Mouse (Mus musculus) spleen, postnatal 4 days (tissue): Measurements from ENCODE around the gene Sez6l.

Source experiments
- DNase-seq, 2 experiments: peaks; one replicate each; pipeline ENCODE4 v3.0.0; 2022; ENCODE audit warnings: low spot score in 2 of 2

Gene Sez6l

DNA sequence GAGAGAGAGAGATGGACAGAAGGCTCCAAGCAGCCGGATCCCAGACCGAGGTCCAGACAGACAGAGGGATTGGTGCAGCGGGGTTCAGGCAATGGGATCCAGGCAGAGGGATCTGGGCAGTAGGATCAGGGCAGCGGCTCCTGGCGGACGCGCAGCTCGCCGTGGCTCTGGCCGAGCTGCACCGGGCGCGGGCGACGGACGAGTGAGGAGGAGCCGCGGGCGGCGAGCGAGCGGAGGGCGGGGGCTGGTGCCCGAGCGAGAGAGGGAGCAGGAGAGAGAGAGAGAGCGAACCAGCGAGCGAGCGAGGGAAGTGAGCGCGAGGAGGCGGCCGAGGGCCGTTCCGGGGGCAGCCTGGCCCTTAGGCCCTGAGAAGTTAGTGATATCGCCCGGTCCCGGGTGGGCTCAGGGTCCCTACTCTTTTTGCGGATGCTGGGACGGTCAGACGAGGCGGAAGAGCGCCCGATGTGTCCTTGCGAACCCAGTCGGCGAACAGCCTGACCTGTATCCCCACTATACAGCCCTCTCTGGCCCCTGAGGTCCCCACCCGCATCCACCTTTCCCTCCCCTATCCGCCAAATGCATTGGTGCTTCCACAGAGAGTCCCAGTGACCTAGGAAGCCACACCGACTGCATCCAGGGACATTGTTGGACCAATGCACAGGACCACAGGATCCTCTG lies at the start of gene Sez6l:
TSS of gene Sez6l (minus strand) at position 193 of the 678 bp plus-strand sequence.
- DNase-seq: no peak

DNA sequence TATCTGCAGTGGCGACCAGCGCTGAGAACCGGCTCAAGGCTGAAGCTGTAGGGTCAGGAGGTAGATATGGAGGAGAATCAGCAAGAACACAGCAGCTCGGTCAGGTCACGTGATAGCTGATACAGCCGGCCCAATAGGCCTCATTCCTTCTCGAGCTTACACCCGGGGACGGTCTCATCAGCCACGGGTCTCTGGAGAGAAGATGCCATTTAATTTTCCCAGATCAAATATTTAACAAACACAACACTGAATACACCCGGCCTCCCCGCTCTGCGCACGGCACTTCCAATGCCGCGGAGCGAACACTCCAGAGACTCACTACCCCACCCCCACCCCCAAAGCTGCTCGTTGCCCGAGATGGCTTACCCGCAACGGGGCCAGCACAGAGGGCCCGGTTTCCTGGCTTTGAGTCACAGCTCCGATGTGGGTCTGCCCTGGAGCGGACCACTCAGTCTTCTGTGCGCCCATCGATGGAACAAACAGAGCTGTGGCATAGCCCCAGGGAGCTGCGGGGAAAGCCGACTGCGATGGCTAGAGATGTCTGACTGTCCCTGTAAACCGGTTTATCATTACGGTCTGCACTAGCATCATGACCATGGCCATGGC lies 48.7 kb upstream of the Sez6l start:
- DNase-seq: no peak

DNA sequence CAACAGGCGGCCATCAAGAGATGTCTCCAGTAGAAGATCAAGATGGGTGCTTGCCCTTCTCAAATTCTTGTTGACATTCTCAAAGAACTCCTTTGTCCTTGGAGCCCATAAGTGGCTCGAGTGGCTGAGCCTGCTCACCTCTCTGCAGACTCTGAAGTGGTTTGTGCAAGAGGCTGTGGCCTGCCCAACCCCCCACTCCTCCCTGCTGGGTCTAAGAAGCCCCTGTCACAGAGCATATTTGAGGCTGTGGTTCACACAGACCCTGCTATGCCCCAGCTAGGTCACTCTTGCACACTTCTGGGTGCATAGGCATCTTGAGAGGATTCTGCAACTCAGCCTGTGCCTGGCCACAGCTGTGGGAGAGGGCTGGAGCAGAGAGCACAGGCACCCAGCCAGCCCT lies 46.0 kb upstream of the Sez6l start:
- no peak for DNase-seq

DNA sequence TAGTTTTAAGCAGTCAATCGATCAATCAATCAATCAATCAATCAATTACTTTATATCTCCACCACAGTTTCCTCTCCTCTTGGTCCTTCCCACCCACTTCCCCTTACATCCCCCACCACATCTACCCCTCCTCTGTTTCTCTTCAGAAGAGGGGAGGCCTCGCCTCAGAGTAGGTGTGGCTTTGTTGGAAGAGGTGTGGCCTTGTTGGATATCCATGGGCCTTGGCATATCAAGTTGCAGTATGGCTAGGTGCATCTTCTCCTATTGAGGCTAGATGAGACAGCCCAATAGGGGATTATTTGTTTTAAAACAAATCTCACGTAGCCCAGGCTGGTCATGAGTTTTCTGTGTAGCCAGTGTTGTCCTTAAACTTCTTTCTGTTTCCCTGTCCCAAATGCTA lies 43.3 kb upstream of the Sez6l start:
- no peak for DNase-seq

DNA sequence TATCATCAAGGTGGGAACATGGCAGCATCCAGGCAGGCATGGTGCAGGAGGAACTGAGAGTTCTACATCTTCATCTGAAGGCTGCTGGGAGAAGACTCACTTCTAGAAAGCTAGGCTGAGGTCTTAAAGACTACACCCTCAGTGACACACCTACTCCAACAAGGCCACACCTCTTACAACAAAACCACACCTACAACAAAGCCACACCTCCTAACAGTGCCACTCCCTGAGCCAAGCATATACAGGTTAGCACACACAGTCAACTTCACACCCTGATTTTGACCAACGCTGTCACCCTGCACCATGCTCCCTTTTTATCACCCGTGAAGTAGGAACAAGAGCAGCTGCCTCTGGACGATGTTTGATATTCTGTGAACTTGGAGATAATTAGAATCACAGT lies 42.4 kb upstream of the Sez6l start:
- no peak for DNase-seq

DNA sequence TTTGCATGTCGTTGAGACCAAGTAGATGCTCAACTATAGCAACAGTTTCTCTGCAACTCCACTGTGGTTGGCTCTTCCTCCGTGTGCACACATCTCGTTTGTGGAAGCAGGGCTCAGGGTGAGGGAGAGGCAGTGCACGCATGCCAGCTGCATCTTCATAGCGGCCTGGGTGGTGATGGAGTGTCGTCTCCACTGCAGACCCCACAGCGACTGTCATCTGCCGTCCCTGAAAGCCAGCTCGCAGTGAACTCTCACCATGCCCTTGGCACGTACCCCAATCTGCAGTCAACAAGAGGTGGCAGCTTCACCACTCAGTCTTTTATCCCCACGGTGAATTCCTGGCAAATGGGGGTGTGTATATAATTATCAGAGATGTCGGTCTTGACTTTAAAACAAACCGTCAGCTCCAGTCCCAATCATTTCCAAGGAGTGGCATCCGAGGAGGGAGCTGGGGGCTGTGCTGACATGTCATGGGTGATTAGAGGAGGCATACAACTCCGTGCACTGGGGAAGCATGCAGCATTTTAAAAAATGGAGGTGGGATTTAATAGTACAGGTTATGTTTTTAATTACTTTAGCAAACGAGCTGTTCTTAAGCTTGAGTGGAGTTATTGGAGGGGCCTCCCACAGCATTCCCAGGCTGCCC lies 40.7 kb upstream of the Sez6l start:
- no peak for DNase-seq

DNA sequence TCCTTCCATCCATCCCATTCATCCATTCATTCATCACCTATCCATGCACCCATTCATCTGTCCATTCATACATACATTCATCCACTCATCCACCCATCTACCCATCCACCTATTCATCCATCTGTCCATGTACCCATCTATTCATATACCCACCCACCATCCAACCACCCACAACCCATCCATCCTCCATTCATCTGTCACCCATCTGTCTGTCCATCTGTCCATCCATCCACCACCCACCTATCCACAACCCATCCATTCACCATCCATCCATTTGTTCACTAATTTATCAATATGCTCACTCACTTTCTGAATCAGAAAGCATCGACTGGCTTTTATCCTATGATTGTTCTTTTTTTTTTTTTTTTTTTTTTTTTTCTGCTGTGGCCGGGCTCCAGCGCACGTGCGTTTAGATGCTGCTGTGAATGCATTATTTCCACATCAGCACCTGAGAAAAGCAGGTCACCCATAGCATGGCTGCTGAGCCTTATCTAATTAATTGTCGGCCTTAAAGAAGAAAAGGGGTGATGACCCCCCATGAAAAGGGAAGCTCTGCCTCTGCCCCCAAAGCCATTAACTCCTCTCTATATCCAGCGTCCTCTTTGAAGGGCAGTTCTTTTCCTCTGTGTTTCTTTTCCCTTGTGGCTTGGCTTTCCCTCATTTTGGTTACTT lies 39.1 kb upstream of the Sez6l start:
- no peak for DNase-seq

DNA sequence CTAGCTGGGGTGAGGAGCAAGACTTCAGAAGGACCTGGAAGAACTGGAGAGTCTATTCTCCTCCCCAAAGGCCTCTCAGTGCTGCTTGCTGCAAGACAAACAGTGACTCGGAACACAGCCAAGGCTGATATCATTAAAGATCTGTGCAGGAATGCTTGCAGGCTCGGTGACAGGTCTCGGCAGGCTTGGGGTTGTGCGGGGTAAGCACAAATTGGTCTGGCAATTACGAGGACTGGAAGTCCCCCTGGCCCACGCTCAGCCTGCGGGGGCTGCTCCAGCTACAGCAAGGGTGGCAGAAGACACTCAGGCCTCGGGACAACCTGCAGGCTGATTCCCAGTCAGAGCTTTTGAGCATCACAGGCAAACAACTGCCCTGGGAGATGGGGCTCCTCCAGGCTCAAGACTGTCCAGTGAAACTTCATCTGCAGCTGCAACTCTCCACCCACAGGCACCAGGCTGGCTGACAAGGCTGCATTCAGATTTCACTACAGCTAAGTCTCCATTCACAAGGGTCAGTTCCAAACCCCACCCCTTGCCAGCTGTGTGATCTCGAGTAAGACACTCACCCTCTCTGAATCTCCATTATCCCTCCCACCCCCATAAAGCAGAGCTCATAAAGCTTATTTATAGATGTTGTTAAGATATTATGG lies 31.0 kb upstream of the Sez6l start:
- DNase-seq: no peak

DNA sequence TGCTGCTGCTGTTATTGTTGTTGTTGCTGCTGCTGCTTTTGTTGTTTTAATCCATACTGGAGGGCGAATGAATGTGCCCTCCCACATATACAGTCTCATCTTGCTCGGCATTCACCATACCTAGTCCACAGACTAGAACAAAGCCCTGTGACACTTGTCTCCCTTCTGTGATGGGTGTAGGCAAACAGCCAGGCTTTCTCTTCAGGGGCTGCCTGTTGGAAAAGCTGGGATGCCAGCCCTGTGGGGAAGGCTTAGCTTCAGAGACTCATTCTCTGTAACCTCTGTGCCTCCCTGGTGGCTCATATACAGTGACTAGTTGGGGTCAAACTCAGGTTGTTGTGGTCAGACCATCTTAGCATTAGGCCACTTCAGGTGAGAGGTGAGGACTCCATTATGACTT lies 30.1 kb upstream of the Sez6l start:
- no peak for DNase-seq

DNA sequence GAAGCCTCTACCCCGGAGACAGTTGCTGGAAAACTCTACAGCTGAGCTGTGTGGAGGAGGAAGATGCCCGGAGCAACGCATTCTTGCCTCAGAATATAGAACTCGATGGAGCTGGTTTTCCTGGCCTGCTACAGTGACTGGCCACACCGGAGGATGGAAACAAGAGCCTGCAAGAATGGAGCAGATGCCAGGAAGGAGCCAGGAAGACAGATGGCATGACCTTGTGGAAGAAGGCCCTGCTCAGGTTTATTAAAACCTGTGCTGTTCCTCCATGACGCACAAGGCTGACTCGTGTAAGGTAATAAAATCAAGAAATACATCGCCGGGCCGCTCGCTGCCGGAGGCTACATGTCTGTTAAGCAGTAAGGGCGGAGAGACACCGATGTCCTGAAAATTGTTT lies 28.4 kb upstream of the Sez6l start:
- no peak for DNase-seq

DNA sequence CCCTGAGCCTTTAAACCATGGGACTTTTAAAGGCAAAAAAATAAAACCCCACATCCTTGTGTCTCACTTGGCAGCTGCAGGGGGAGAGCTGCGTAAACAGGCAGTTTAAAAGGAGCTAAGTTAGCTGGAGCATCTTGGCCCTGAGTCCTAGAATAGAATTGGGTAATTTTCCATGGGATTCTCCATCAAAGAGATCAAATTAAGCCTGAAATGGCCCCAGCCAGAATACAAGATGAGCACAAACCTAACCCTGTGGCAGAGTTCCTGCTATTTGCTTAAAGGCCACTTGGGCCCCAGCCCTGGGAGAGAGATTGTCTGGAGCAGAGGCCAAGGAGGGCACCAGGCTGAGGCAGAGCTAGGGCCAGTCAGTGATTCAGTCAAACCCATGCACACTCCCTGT lies 27.3 kb upstream of the Sez6l start:
- DNase-seq: no peak

DNA sequence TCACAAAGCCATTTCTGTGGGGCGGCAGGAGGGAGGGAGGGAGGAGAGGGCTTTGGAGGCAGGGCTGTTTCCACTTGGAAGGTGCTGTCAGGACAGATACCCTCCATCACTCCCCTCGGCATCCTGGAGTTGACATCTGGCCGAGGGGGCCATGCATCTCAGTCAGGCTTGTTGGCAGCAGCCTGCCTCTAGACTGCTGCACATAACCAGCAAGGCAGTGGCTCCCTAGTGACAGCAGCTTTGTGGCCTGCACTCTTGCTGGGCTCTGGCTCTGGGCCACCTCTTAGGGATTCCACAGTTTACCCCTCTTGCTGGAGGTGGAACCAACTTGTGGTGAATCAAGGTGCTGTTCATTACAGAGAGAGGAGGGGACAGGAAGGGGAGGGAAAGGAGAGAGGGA lies 26.6 kb upstream of the Sez6l start:
- no peak for DNase-seq

DNA sequence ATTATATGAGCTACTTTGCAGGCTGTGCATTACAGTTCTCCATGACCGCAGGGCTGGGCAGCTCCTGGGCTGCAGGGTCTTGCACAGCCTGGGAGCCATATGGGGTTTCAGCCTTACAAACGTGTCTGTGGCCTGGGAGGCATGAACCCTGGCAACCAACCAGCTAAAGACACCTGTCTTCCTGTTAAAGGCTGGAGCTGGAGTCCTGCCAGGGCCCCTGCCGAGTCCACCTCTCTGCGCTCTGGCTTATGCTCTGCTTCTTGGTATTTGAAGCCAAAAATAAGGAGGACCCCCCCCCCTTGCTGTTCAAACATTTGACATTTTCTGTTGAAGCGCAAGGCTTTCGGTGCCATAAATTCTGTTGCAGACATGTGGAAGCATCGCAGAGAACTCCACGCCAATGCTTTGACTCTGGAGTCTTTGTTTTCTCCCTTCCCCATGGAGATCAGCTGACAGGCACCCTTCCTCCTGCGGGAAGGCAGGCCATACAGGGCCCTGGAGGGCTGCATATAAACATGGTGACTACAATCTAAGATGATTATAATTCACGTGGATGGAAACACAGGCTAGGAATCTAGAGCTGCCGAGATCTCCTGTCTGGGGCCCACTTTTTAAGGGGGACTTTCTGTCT lies 23.4 kb upstream of the Sez6l start:
- no peak for DNase-seq

DNA sequence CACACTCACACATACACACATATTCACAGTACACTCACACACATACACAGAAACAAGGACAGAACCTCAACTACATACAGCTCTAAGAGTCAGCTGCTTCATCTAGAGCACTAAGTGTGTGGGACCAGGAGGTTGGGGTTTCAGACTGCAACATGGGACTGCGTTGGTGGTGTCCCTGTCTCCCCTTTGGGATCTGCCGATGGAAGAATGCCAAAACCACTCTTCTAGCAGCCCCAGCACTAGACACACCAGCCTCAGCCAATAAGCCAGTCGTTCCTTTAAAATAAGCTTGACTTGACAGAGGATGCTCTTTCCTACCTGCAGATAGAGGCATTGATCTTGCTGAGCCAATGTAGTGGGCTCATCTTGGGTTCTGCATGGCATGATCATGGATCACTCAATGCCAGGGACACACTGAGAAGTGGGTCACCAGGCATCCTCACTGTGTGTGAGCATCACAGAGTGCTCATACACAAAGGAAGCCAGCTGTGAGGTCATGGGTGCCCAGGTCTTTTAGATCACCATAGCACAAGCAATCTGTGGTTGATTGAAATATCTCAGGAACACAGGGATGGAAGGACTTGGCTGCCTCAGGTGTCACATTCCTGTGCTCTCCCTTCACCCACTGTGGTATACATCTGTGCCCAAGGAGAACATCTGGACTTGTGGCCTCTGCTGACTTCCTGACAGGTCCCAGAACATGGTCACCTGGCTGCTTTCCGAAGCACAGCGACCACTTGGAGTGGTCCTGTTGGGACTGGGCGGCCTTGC lies 22.7 kb upstream of the Sez6l start:
- DNase-seq: no peak

DNA sequence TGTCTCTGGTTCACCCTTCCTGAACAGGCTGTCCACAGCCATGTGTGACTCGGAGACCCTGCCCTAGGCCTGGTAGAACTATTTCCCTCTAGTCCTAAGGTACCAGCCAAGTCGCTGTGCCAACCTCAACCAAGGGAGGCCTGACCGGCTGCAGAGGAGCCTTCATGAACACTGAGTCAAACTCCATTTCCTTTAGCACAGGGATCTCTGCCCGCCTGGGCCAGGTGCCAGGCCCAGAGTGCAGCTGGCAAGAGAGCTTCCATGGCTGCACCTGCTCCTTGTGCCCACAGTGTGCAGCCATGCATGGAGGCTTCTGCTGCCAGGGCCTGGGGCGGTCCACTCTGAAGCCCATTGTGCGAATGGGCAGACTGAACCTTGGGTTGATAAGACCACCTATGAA lies 20.9 kb upstream of the Sez6l start:
- DNase-seq: no peak

DNA sequence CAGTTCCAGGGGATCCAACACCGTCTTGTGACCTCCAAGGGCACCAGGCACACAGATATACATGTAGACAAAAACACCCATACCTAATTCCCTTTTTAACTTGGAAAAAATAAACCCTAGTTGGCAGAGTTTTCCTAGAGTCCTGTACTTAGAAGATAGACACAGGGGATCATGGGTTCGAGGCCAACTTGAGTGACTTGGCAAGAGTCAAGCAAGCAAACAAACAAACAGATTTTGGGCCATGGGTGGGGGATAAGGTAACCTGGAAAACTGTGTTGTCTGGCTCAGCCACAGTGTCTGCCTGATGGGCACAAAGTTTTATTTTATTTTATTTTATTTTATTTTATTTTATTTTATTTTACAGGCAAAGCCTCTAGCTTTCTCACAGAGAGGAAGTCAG lies 20.3 kb upstream of the Sez6l start:
- no peak for DNase-seq

DNA sequence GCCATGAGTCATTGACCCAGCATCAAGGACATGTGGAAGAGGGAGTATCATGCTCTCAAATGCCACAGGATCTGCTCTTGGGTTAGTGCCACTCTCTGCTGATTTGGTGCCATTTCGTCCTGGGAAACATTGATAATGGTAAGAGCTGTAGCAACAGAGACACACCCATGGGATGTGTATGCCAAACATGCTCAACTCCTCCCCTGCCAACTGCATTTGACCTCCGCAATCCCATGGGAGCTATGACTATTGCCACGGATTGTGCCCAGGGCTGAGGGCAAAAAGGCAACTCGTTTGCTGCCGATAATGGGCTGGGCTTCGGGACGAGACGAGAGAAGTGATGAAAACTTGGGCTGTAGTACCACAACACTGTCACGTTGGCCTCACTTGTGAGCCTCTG lies 19.7 kb upstream of the Sez6l start:
- DNase-seq: no peak

DNA sequence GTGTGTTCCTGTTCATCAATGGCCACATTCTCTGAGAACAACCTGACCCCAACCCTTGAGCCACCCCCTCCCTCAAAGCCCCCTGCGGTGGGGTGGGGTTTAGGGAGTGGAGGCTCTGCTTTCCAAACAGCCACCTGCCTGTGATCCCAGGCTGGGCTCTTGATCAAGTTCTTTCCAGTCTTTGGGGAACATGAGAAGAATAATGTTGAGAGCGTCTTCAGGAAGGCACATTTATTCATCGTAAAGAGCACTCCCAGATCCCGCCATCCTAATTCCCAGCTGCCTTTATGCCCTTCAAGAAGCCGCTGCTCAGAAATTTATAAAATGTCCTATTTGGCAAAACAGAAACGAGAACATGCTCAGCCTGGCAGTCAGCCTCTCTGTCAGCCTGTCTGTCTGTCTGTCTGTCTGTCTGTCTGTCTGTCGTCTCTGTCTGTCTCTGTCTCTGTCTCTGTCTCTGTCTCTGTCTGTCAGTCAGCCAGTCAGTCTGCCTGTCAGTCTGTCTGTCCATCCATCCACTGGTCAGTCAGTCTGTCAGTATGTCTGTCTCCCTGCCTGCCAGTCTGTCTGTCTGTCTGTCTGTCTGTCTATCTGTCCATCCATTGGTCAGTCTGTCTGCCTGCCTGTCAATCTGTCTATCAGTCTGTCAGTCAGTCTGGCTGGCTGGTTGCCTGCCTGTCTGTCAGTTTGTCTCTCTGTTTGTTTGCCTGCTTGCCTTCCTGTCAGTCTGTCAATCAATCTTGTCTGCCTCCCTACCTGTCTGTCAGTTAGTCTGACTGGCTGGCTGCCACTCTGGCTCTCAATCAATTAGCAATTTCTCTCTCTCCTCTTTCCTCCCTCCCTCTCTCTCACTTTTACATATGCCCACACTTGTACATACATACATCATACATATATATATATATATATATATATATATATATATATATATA lies 19.0 kb upstream of the Sez6l start:
- no peak for DNase-seq

DNA sequence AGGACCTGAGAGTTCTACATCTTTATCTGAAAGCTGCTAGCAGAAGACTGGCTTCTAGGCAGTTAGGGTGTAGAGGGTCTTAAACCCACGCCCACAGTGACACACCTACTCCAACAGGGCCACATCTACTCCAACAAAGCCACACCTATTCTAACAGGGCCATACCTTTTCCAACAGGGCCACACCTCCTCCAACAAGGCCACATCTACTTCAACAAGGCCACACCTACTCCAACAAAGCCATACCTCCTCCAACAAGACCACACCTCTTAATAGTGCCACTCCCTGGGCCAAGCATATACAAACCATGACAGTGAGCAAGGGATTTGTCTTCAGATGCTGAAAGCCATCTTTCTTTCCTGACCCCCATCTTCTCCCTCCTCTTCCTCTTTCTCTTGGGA lies 14.7 kb upstream of the Sez6l start:
- DNase-seq: no peak

DNA sequence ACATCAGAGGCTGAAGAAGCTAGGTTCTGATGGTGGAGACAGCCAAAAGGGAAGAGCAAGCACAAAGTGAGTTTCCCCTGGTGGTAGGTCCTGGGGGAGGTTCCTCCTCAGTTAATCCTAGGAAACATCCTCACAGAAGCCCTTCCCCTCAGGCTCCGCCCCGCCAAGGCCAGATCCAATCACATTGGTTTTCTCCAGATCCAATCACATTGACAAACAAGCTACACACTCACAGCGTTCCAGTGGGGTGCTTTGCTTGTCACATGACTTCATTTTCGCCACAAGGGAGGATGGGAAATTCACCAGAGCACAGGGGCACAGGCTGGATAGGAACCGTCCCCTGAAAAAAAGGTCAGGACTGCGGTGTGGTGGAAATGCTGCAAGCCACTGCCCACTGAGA lies 9.1 kb upstream of the Sez6l start:
- DNase-seq: no peak
